Mouse (Mus musculus): ENCODE data around the gene Map6. TPM values are rescaled to one million over a fixed set of nuclear protein-coding genes. Genes with fewer than 3 reads are reported as not detected.

The Map6 gene
- polyA plus RNA-seq, 1 experiment: 96.4 TPM

- no peak overlapping the region for H3K4me3 ChIP-seq (ENCODE audit: insufficient read depth, low read length)
- no peaks in the 10 kb centered on the region; the same call in 1 of the 2 replicates for H3K4me1 ChIP-seq (ENCODE audit: control insufficient read depth, insufficient read depth, low read length)
- TF ChIP-seq POLR2A (IDR thresholded peaks at IDR 0.05; ENCODE audit: extremely low read depth, insufficient read depth, low read length) (no peak), CTCF (IDR thresholded peaks at IDR 0.05; ENCODE audit: extremely low read depth, insufficient read depth, low read length) (no peak)
- no peak overlapping the region for H3K27ac ChIP-seq (ENCODE audit: insufficient read depth, low read length)
Measured at GRCm38 (mm10) chr7:99255006-99255405, 12.2 kb upstream of the Map6 start.

- TF ChIP-seq CTCF (IDR thresholded peaks at IDR 0.05; ENCODE audit: extremely low read depth, insufficient read depth, low read length) (no peak), POLR2A (IDR thresholded peaks at IDR 0.05; ENCODE audit: extremely low read depth, insufficient read depth, low read length) (no peak)
- H3K4me1 ChIP-seq (ENCODE audit: control insufficient read depth, insufficient read depth, low read length): no peaks in the 10 kb centered on the region
- no peak overlapping the region for H3K27ac ChIP-seq (ENCODE audit: insufficient read depth, low read length)
- no peak overlapping the region for H3K4me3 ChIP-seq (ENCODE audit: insufficient read depth, low read length)
Measured at GRCm38 (mm10) chr7:99261900-99262299, 5.3 kb upstream of the Map6 start.

GRCm38 (mm10) chr7:99263509-99263908, 3.7 kb upstream of the Map6 start:
- Histone ChIP-seq H3K4me3 (ENCODE audit: insufficient read depth, low read length) (no peak overlapping the region), H3K27ac (ENCODE audit: insufficient read depth, low read length) (no peak overlapping the region), H3K4me1 (ENCODE audit: control insufficient read depth, insufficient read depth, low read length) (no peaks in the 10 kb centered on the region)
- TF ChIP-seq CTCF (IDR thresholded peaks at IDR 0.05; ENCODE audit: extremely low read depth, insufficient read depth, low read length): no peak
- no peak for TF ChIP-seq POLR2A (IDR thresholded peaks at IDR 0.05; ENCODE audit: extremely low read depth, insufficient read depth, low read length)

- no peaks in the 10 kb centered on the region for H3K4me1 ChIP-seq (ENCODE audit: control insufficient read depth, insufficient read depth, low read length)
- H3K27ac ChIP-seq (ENCODE audit: insufficient read depth, low read length): no peak overlapping the region
- TF ChIP-seq POLR2A (IDR thresholded peaks at IDR 0.05; ENCODE audit: extremely low read depth, insufficient read depth, low read length): no peak
- TF ChIP-seq CTCF (IDR thresholded peaks at IDR 0.05; ENCODE audit: extremely low read depth, insufficient read depth, low read length): no peak
- H3K4me3 ChIP-seq (ENCODE audit: insufficient read depth, low read length): no peak overlapping the region
Measured at GRCm38 (mm10) chr7:99264597-99264996, 2.6 kb upstream of the Map6 start.

- Histone ChIP-seq H3K4me1 (ENCODE audit: control insufficient read depth, insufficient read depth, low read length) (peaks cover 8% of the 10 kb centered on the region; the same call in 1 of the 2 replicates), H3K27ac (ENCODE audit: insufficient read depth, low read length) (peak overlapping the region; percentile 96), H3K4me3 (ENCODE audit: insufficient read depth, low read length) (peak overlapping the region; percentile 98)
- TF ChIP-seq CTCF (IDR thresholded peaks at IDR 0.05; ENCODE audit: extremely low read depth, insufficient read depth, low read length) (no peak), POLR2A (IDR thresholded peaks at IDR 0.05; ENCODE audit: extremely low read depth, insufficient read depth, low read length) (no peak)
Measured at GRCm38 (mm10) chr7:99267897-99268505, 754 bp downstream of the Map6 start.

GRCm38 (mm10) chr7:99268506-99268900, 1.3 kb downstream of the Map6 start:
- peaks cover 8% of the 10 kb centered on the region; the same call in 1 of the 2 replicates for H3K4me1 ChIP-seq (ENCODE audit: control insufficient read depth, insufficient read depth, low read length)
- H3K4me3 ChIP-seq (ENCODE audit: insufficient read depth, low read length): peak overlapping the region; percentile 98
- no peak for TF ChIP-seq CTCF (IDR thresholded peaks at IDR 0.05; ENCODE audit: extremely low read depth, insufficient read depth, low read length)
- no peak for TF ChIP-seq POLR2A (IDR thresholded peaks at IDR 0.05; ENCODE audit: extremely low read depth, insufficient read depth, low read length)
- peak overlapping the region; percentile 82; the same call in 1 of the 2 replicates for H3K27ac ChIP-seq (ENCODE audit: insufficient read depth, low read length)

- H3K4me3 ChIP-seq (ENCODE audit: insufficient read depth, low read length): peak overlapping the region; percentile 98
- H3K4me1 ChIP-seq (ENCODE audit: control insufficient read depth, insufficient read depth, low read length): peaks cover 8% of the 10 kb centered on the region; the same call in 1 of the 2 replicates
- H3K27ac ChIP-seq (ENCODE audit: insufficient read depth, low read length): no peak overlapping the region
- no peak for TF ChIP-seq CTCF (IDR thresholded peaks at IDR 0.05; ENCODE audit: extremely low read depth, insufficient read depth, low read length)
- no peak for TF ChIP-seq POLR2A (IDR thresholded peaks at IDR 0.05; ENCODE audit: extremely low read depth, insufficient read depth, low read length)
Measured at GRCm38 (mm10) chr7:99268951-99269945, 2.0 kb downstream of the Map6 start.

- TF ChIP-seq POLR2A (IDR thresholded peaks at IDR 0.05; ENCODE audit: extremely low read depth, insufficient read depth, low read length): no peak
- no peak for TF ChIP-seq CTCF (IDR thresholded peaks at IDR 0.05; ENCODE audit: extremely low read depth, insufficient read depth, low read length)
- Histone ChIP-seq H3K4me1 (ENCODE audit: control insufficient read depth, insufficient read depth, low read length) (peaks cover 8% of the 10 kb centered on the region; the same call in 1 of the 2 replicates), H3K27ac (ENCODE audit: insufficient read depth, low read length) (no peak overlapping the region), H3K4me3 (ENCODE audit: insufficient read depth, low read length) (peak overlapping the region; percentile 98)
Measured at GRCm38 (mm10) chr7:99271630-99272029, 4.4 kb downstream of the Map6 start.

- H3K27ac ChIP-seq (ENCODE audit: insufficient read depth, low read length): no peak overlapping the region
- no peak for TF ChIP-seq CTCF (IDR thresholded peaks at IDR 0.05; ENCODE audit: extremely low read depth, insufficient read depth, low read length)
- no peak for TF ChIP-seq POLR2A (IDR thresholded peaks at IDR 0.05; ENCODE audit: extremely low read depth, insufficient read depth, low read length)
- H3K4me1 ChIP-seq (ENCODE audit: control insufficient read depth, insufficient read depth, low read length): peaks cover 8% of the 10 kb centered on the region; the same call in 1 of the 2 replicates
- H3K4me3 ChIP-seq (ENCODE audit: insufficient read depth, low read length): no peak overlapping the region
Measured at GRCm38 (mm10) chr7:99275131-99275530, 7.9 kb downstream of the Map6 start.
